Mouse (Mus musculus): ENCODE data around the gene Nap1l5.
"Not testable (repeated sequence)": the region's sequence is repeated elsewhere in the genome, so short reads cannot be mapped to it uniquely, and the experiment has no call there.

Nap1l5 gene

DNA sequence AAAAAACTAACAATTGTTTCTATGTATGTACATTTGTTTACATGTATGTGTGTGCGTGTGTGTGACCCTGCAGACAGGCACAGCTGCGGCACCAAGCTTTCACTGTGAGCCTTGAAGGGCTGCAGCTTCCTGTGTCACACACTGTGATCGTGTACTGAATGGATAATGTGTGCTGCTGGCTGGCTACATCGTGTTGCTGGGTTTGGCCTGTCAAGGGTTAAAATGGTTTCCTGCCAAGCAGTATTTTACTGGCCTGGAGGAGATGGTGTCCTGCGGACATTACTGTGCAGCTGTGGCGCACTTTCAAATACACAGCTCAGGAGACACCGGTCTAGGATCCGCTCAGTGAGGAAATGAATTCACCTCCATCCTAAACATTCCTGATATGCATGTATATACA lies 3.7 kb downstream of the Nap1l5 start:
- DNase-seq: no peak

- DNase-seq: no peak
These were observed 6.3 kb downstream of the Nap1l5 start for GRCm38 (mm10) chr6:58900536-58900935.

DNA sequence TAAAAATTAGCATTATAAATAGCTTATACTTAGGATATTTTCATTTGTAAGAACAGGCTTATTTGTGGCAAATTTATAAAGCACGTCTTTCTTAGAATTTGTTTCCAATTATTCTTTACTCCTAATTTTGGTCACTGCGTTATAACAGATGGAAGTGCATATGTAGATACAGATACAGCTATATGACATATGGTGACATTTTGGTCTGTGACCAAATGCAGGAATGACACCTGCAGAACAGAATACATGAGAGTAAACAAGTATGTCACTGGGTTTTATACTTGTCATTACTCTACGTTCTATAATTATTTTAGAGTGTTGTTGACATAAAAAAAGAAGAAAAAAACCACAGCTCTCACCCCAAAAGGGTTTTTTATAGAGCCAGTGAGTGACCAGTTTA lies 7.8 kb downstream of the Nap1l5 start:
- DNase-seq: no peak

DNA sequence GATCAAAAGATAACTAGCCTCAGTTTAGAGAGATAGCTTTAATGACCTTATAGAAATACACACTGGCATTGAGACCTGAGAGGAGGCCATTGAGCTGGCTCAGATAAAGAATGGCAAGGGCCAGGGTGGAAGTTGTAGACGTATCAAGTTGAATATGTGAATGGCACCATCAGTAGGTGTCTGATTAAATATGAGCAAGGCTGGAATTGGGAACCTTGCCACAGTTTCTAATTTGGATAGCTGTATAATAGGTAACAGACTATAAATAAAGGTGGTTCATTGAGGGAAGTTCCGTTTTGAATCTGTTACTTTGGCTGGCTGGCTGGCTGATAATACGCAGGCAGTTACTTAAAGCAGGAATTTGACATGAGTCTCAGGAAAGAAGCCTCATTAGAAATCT lies 10.2 kb downstream of the Nap1l5 start:
- DNase-seq: no peak

DNA sequence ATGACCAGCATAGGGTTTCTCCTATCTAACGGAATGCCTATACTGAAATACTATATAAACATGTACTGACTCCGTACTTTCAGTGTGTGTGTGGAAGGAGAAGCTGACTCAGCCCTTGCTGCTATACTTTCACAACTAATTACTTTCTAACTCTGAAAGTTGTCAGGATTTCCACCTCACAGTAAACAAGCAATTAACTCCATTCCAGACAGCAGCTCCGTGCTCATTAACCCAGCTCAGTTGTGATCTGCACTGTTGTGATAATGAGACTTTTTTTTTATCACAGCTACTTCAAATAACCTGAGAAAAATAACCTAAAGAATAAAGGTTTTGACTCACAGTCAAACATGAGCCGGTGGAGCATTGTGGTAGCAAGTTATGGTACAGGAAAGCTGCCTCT lies 11.9 kb downstream of the Nap1l5 start:
- DNase-seq: no peak

GRCm38 (mm10) chr6:58893307-58893706 lies 13.6 kb downstream of the Nap1l5 start:
- no peak for DNase-seq

DNA sequence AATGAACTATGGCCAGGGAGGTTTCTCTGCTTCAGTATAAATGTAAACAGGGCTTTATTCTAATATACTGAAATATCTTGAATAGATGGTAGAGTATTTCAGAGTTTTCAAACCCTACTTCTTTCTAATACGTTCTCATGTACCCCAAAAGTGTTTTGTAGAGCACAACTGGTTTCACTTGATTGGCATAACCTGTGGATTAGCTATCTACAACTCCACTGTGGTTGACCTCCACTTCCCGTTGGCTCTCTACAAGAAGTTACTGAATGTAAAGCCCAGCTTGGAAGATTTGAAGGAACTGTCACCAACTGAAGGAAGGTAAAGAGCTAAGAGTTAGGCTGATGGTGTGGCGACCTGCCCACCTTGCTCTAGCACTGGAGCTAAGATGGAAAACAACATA lies 17.0 kb downstream of the Nap1l5 start:
- DNase-seq: no peak

DNA sequence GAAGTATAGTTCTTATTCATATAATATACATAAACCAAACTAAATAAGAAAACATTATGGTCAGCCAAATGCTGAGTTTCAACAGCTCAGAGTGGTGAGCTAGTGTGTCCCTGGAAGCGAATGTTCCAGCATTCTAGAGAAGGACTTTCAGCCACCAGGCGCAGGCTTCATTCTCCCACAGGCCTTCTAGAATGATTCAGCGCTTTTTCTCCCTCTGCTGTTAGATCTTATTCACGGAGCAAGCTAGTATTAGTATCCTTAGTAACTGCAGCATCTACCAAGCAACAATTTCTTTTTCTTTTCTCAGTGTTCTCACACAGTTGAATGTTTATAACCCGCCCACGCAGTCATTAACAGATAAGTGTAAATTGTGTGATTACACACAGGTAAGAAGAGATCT lies 24.6 kb downstream of the Nap1l5 start:
- no peak for DNase-seq

- no peak for DNase-seq
These were observed 25.5 kb downstream of the Nap1l5 start for GRCm38 (mm10) chr6:58881363-58881762.

- no peak for DNase-seq
These were observed 26.0 kb downstream of the Nap1l5 start for GRCm38 (mm10) chr6:58880861-58881260.

DNA sequence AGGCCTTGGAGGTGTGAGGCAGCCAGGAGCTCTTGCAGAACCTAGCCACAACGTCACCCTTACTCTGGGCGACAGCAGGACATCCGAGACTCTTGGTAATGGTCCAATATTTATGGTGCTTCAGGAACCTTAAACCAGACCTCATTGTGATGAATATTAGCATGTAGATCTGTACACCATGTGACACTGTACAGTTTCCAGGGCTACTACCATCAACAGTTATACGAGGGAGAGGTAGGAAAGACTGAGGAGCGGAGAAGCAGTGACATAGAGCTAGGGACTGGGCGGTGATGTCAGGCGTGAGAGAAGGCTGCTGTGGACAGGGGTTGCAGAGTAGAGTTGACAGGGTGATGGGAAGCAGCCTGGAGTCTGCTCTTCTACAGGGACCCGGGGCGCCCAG lies 26.9 kb downstream of the Nap1l5 start:
- DNase-seq: no peak

GRCm38 (mm10) chr6:58879572-58879971 lies 27.3 kb downstream of the Nap1l5 start:
- peak; percentile 37 for DNase-seq

GRCm38 (mm10) chr6:58867858-58868257 lies 39.0 kb downstream of the Nap1l5 start:
- not testable (repeated sequence) for DNase-seq

DNA sequence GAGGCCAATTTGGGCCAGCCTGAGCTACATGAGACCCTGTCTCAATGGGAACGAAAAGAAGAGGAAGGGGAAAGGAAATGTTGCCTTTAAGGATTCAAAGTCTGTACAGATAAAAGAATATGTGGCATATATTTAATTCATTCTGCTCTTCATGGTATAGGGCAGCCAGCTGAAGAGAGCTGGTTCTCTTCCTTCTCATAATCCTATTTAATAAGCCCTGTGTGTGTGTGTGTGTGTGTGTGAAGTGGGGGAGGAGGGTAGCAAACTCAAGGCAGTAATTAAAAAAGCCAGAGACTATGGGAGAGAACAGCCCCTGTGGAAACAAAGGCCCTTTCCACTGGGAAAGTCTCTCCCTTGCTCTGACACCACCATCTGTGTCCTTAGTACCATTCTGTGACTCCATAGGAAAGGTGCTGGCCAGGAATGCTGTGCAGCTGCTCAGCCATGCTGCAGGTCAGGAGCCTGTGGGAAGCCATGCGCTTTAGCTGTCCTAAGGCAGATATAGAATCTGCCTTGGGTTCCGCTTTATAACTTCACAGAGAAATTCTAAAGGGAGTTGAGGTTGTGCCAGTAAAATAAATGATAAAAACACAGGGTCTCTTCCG lies 43.1 kb downstream of the Nap1l5 start:
- no peak for DNase-seq

GRCm38 (mm10) chr6:58862446-58862993 lies 44.4 kb downstream of the Nap1l5 start:
- no peak for DNase-seq

GRCm38 (mm10) chr6:58859517-58859916 lies 47.4 kb downstream of the Nap1l5 start:
- DNase-seq: no peak

GRCm38 (mm10) chr6:58856494-58856893 lies 50.4 kb downstream of the Nap1l5 start:
- no peak for DNase-seq

DNA sequence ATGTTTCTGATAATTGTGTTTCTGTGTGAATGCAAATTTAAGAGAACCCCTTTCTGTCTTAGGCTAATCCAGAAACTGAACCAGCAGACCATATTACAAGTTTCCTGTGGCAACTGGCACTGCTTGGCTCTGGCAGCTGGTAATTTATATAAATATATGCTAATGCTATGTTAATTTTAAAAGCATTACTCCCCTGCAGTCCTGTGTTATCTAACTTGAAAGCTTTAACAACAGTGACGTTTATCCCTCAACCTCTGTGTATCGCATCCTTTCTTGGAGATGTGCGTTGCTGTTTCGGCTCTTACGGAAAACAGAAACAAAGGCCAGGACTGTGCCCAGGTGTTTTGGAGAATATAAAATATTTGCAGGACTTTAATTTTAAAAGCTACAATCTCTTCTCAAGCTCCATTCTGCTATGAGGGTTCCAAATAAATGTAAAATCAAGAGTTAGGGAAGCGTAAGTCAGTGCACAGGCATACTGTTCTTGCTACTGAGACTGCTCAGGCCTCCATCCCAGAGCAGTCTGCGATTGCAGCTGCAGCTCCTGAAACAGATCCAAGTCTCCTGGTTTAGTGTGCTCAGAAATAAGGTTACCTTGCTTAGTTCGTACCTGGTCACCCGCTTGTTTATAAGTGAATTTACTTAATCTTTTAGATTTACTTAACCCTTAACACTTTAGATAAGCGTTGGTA lies 51.1 kb downstream of the Nap1l5 start:
- no peak for DNase-seq
